Mouse (Mus musculus) heart, embryonic 12.5 days (tissue): Measurements from ENCODE around the gene Pgrmc2. TPM values are rescaled to one million over a fixed set of nuclear protein-coding genes. Genes with fewer than 3 reads are reported as not detected.
A peak's percentile ranks its signal among the peaks of the same experiment; 100 is the strongest.

Source experiments
- ATAC-seq: fragments of 200-750 bp; cut with Nextera tagmentation; 2 replicates; pipeline ENCODE4 v1.8.0; 2017; ENCODE audit warnings: moderate TSS enrichment, moderate library complexity; ENCODE audit not compliant: insufficient number of reproducible peaks, low FRiP score
- H3K27ac ChIP-seq: fragments of 300-500 bp; sonication (generic); 2 replicates; pipeline ENCODE4 v1.5.1; 2016; ENCODE audit warnings: mild to moderate bottlenecking, moderate library complexity; ENCODE audit not compliant: poor library complexity, severe bottlenecking
- H3K27me3 ChIP-seq: fragments of 300-500 bp; sonication (generic); replicated peaks from 2 replicates; pipeline ENCODE4 v1.6.1; 2016; ENCODE audit warnings: mild to moderate bottlenecking, moderate library complexity
- H3K36me3 ChIP-seq: fragments of 300-500 bp; sonication (generic); 2 replicates; pipeline ENCODE4 v1.6.1; 2016; ENCODE audit warnings: mild to moderate bottlenecking, moderate library complexity
- H3K4me1 ChIP-seq: fragments of 300-500 bp; sonication (generic); replicated peaks from 2 replicates; pipeline ENCODE4 v1.6.1; 2016; ENCODE audit warnings: mild to moderate bottlenecking
- H3K4me2 ChIP-seq: fragments of 300-500 bp; sonication (generic); 2 replicates; pipeline ENCODE4 v1.6.1; 2016; ENCODE audit warnings: mild to moderate bottlenecking, moderate library complexity
- H3K4me3 ChIP-seq: fragments of 300-500 bp; sonication (generic); 2 replicates; pipeline ENCODE4 v1.5.1; 2016; ENCODE audit warnings: mild to moderate bottlenecking
- H3K9ac ChIP-seq: fragments of 300-500 bp; sonication (generic); 2 replicates; pipeline ENCODE4 v1.6.1; 2016; ENCODE audit warnings: mild to moderate bottlenecking, moderate library complexity
- H3K9me3 ChIP-seq: fragments of 300-500 bp; sonication (generic); replicated peaks from 2 replicates; pipeline ENCODE4 v1.6.1; 2016; ENCODE audit warnings: mild to moderate bottlenecking, moderate library complexity
- WGBS: fragments of 180-500 bp; shearing (Covaris S2); methylation state at CpG from one replicate; pipeline ENCODE4 v1.1.7; 2016; 5-methylcytosine and 5-hydroxymethylcytosine counted together
- polyA plus RNA-seq: library from polyadenylated mRNA; unstranded; fragments of >200 nt; fragmentation: Nextera tagmentation; extraction: Ambion mirVana; gene quantifications from 2 replicates; pipeline ENCODE4 v1.2.1, GENCODE M21; 2016

Gene Pgrmc2
- polyA plus RNA-seq, 1 experiment from 2014 or later = 56.4 TPM

DNA sequence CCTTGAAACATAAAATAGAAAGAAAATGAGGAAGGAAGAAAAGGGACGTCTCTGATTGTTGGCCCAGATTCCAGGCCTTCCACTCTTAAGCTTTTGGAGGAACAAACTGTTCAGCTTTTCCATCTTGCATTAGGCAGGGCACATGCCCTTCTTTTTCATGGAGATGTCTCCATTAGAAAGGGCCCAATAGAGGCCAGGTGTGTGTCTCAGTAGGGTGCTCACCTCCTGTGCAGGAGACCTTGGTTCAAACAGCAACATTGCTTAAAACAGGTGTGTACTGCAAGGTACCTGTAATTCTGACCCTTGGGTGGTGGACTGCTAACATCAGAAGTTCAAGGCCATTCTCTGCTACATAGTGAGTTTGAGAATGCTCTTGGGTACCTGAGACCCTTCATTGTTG lies 16.8 kb upstream of the Pgrmc2 start:
- Histone ChIP-seq H3K4me1 (peaks cover 8% of the 10 kb centered on the region), H3K9ac (no peak overlapping the region), H3K4me3 (no peak overlapping the region), H3K27ac (no peak overlapping the region), H3K27me3 (no peaks in the 10 kb centered on the region), H3K4me2 (no peak overlapping the region), H3K9me3 (0 out of 2 replicates have a peak, but pooled peaks cover 8% of the 10 kb centered on the region), H3K36me3 (no peaks in the 10 kb centered on the region)
- ATAC-seq = no peak
- 58% methylated on average over 1 of the region's 1 CpGs for WGBS

DNA sequence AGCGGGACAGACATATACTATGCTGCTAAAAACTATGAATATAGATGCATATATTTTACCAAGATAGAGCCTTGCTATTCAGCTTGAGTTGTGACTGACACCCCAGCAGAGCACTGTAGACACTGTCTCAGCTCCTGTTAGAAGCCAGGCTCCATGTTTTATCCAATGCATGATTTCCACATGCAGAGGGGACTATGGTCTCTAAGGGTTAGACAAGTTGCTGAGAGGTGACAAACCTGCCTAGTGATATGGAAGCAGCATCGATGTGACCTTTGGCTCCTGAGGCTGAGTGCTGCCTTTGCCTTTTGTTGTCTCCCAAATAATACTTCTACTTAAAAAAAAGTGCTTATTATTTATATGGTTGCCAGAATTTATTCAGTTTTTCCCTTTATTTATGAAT lies 10.4 kb upstream of the Pgrmc2 start:
- Histone ChIP-seq H3K4me1 (no peaks in the 10 kb centered on the region; the same call in 1 of the 2 replicates), H3K27ac (no peak overlapping the region), H3K4me2 (no peak overlapping the region), H3K9ac (no peak overlapping the region), H3K9me3 (no peaks in the 10 kb centered on the region), H3K36me3 (no peaks in the 10 kb centered on the region), H3K27me3 (no peaks in the 10 kb centered on the region), H3K4me3 (no peak overlapping the region)
- WGBS = 78% methylated on average over 2 of the region's 2 CpGs
- ATAC-seq = no peak

DNA sequence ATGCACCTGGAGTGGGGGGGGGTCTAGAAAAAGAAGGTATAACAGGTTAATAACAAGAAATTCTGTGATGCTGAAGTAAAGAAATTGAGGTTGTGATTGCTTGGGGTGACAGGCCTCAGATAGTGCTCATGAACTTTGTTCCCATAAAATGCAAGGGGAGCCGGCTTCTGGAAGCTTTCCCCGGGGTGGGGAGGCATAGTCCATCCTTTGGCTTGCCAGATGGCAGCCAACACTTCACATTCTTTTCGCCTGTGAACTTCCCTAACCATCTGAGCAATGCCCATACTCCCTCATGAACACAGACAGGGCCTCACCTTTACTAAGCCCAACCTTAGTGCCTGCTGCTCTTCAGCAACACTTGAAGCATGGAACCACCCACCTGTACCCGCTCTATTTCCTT lies 9.5 kb upstream of the Pgrmc2 start:
- H3K27me3 ChIP-seq = no peaks in the 10 kb centered on the region
- no peaks in the 10 kb centered on the region for H3K9me3 ChIP-seq
- no peak overlapping the region for H3K4me2 ChIP-seq
- no peak overlapping the region for H3K4me3 ChIP-seq
- H3K4me1 ChIP-seq = no peaks in the 10 kb centered on the region; the same call in 1 of the 2 replicates
- no peaks in the 10 kb centered on the region for H3K36me3 ChIP-seq
- no peak overlapping the region for H3K9ac ChIP-seq
- WGBS = 79% methylated on average over 4 of the region's 4 CpGs
- ATAC-seq = no peak
- H3K27ac ChIP-seq = no peak overlapping the region

DNA sequence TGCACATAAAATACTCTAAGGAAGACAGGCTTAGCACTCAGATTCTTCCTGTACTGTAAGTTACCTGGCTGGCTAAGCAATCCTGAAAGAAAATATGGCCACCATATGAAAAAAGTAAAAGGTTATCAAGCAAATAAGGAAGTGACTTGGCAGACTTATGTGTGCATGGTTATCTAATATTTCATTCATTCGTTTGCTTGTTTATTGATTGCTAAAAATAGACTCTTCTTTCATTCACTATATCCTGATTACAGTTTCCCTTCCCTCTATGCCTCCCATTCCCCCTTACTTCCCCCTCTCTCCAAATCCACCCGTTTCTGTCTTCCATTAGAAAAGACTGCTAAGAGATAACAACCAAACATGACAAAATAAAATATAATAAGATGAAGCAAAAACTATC lies 8.0 kb upstream of the Pgrmc2 start:
- no peaks in the 10 kb centered on the region for H3K36me3 ChIP-seq
- no peak overlapping the region for H3K9ac ChIP-seq
- H3K27me3 ChIP-seq = no peaks in the 10 kb centered on the region
- no peaks in the 10 kb centered on the region for H3K9me3 ChIP-seq
- H3K27ac ChIP-seq = no peak overlapping the region
- no peak for ATAC-seq
- H3K4me2 ChIP-seq = no peak overlapping the region
- no peak overlapping the region for H3K4me3 ChIP-seq
- 63% methylated on average over 2 of the region's 2 CpGs for WGBS
- no peaks in the 10 kb centered on the region for H3K4me1 ChIP-seq

DNA sequence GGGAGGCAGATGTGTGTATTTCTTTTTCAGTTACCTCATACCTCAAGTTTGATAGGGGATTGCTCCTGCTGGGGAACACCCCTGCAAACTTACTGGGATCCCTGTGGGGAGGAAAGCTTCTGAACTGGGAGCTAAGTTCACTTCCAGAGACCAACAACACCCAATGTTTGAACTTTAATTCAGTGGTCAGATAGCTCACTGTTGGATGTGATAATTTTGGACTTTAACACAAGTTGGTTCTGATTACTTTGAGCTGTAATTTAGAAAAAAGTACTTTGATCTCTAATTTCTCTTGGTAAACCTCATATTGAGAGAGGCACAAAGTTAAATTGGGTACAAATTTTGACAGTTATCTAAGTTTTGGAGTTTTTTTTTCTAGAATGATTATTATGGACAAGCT lies 4.2 kb upstream of the Pgrmc2 start:
- no peaks in the 10 kb centered on the region for H3K9me3 ChIP-seq
- no peak overlapping the region for H3K4me2 ChIP-seq
- no peak overlapping the region for H3K9ac ChIP-seq
- H3K4me3 ChIP-seq = no peak overlapping the region
- no peaks in the 10 kb centered on the region for H3K27me3 ChIP-seq
- no peaks in the 10 kb centered on the region for H3K36me3 ChIP-seq
- ATAC-seq = no peak
- H3K4me1 ChIP-seq = 0 out of 2 replicates have a peak, but pooled peaks cover 2% of the 10 kb centered on the region
- no peak overlapping the region for H3K27ac ChIP-seq

DNA sequence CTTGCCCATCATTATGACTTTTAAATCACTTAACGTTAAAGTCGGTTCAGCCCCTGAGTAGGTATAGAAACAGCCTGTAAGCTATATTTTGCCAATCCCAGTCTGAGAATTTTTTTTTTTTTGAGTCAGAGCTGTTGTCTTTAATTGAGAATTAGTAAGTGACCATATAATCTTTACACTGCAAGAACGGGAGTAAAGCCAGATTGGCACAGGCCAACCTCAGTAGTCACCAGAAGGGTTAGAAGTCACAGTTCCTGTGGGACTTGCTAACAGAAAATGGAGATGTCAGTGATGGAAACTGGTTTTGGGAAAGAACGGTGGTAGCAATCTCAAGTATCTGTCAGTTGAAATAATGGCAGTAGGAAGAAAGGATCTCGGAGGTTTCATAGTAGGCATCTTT lies 1.6 kb upstream of the Pgrmc2 start:
- Histone ChIP-seq H3K4me1 (peaks cover 12% of the 10 kb centered on the region), H3K27ac (no peak overlapping the region), H3K4me2 (peak overlapping the region; percentile 79), H3K9me3 (no peaks in the 10 kb centered on the region), H3K36me3 (peaks cover 2% of the 10 kb centered on the region; the same call in 1 of the 2 replicates), H3K27me3 (no peaks in the 10 kb centered on the region), H3K4me3 (no peak overlapping the region), H3K9ac (no peak overlapping the region)
- no peak for ATAC-seq
- WGBS = 85% methylated on average over 5 of the region's 5 CpGs

DNA sequence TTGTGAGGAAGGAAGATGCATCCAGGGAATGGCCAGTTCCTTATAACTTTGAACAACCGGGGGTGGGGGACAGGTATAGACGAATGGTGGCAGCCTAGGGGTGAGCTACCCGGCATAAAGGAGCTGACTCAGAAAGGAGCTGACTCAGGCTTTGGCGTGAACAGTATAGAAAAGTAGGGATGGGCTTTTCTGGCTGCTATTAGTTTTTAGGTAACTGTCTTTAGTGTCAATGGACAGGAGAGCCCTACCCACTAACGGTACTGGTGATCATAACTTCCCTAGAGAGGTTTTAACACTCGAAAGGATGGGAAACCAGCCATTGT lies 905 bp upstream of the Pgrmc2 start:
- Histone ChIP-seq H3K4me3 (peak overlapping the region; percentile 97), H3K4me1 (peaks cover 12% of the 10 kb centered on the region), H3K9ac (peak overlapping the region; percentile 95), H3K9me3 (no peaks in the 10 kb centered on the region), H3K4me2 (peak overlapping the region; percentile 79), H3K27me3 (no peaks in the 10 kb centered on the region), H3K27ac (peak overlapping the region; percentile 96), H3K36me3 (peaks cover 5% of the 10 kb centered on the region; the same call in 1 of the 2 replicates)
- WGBS = 3% methylated on average over 6 of the region's 6 CpGs
- ATAC-seq = 0 out of 2 replicates have a peak, but pooled peaks have one; percentile 39

DNA sequence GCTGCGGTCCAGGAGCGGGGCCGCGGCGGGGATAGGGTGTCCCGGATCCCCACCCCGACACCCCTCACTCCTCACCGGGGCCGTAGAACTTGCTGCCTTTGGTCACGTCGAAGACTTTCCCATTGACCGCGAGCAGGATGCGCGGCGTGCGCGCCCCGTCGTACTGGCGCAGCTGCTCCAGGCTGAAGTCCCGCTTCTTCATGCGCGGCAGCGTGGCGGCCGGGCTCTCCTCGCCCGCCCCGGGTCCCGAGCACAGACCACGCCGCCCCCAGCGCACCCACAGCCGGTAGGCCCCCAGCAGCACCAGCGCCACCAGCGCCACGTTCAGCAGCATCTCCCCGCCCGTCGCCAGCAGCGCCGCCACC lies 344 bp downstream of the Pgrmc2 start:
- ATAC-seq = peak; percentile 37
- WGBS = 1% methylated on average over 41 of the region's 43 CpGs
- peak overlapping the region; percentile 96 for H3K9ac ChIP-seq
- peak overlapping the region; percentile 89 for H3K4me2 ChIP-seq
- H3K4me3 ChIP-seq = peak overlapping the region; percentile 97
- H3K27me3 ChIP-seq = no peaks in the 10 kb centered on the region
- no peaks in the 10 kb centered on the region for H3K9me3 ChIP-seq
- peaks cover 8% of the 10 kb centered on the region; the same call in 1 of the 2 replicates for H3K36me3 ChIP-seq
- peak overlapping the region; percentile 86 for H3K27ac ChIP-seq
- peaks cover 12% of the 10 kb centered on the region for H3K4me1 ChIP-seq

DNA sequence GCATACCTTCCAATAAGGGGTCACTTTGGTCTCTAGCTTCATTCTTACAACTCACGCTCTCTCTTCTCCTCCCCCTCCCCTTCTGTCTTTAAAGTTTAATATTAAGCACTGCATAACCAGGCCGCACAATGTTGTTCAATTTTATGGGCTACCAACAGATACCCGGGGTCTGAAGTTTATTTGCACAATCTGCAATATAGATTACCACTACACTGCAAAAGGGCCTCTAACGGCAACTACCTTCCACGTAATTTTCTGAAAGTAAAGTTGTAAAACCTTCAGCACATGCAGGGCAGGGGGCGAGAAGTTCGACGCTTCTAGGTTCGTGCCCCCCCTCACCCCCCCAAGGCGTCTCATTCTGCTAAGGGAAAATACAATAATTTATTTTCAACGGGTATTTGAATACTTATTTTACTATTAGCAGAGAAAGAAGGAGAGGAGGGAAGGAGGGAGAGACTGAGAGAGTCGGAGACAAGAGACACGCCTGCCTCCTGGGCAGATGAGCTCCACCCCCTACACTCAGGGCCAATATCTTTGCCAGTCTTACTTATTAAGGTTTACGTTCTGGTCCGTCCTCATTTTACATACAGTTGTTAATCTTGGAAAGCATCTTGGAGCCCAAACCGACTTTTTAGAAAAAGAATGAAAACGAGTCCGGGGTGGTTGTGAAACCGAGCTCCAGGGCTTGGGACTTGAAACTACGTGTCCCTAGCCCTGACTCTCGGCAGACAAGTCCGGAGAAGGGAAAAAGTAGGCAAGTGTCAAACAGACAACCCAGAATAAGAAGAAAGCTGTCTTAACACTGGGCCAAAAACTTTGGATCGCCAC lies 1.2 kb downstream of the Pgrmc2 start:
- H3K4me3 ChIP-seq = peak overlapping the region; percentile 97
- no peaks in the 10 kb centered on the region for H3K27me3 ChIP-seq
- peak overlapping the region; percentile 96 for H3K9ac ChIP-seq
- peak overlapping the region; percentile 89 for H3K4me2 ChIP-seq
- no peaks in the 10 kb centered on the region for H3K9me3 ChIP-seq
- 3% methylated on average over 23 of the region's 23 CpGs for WGBS
- H3K4me1 ChIP-seq = peaks cover 12% of the 10 kb centered on the region
- peaks cover 8% of the 10 kb centered on the region; the same call in 1 of the 2 replicates for H3K36me3 ChIP-seq
- H3K27ac ChIP-seq = peak overlapping the region; percentile 86
- no peak for ATAC-seq

DNA sequence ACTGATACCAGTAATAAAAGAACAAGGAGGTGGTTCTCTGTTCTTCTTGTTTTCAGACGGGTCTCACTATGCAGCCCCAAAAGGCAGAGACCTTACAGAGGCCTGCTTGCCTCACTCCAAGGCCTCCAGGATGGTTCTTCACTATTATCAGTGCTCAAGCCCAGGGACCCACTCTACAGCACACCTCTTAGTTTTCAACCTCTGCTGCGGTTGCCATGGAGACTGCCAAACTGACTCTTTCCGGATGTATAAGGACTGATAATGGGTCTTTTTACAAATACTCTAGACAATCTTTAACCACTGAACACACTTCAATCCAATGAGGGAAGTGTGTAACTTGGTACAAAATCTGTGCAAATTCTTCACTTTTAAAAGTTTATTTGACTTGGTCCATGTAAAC lies 2.1 kb downstream of the Pgrmc2 start:
- peak overlapping the region; percentile 59 for H3K4me2 ChIP-seq
- H3K4me1 ChIP-seq = peaks cover 15% of the 10 kb centered on the region
- 24% methylated on average over 3 of the region's 3 CpGs for WGBS
- no peaks in the 10 kb centered on the region for H3K27me3 ChIP-seq
- no peak for ATAC-seq
- H3K27ac ChIP-seq = no peak overlapping the region
- H3K4me3 ChIP-seq = peak overlapping the region; percentile 97
- no peaks in the 10 kb centered on the region for H3K9me3 ChIP-seq
- peaks cover 8% of the 10 kb centered on the region; the same call in 1 of the 2 replicates for H3K36me3 ChIP-seq
- peak overlapping the region; percentile 36; the same call in 1 of the 2 replicates for H3K9ac ChIP-seq

DNA sequence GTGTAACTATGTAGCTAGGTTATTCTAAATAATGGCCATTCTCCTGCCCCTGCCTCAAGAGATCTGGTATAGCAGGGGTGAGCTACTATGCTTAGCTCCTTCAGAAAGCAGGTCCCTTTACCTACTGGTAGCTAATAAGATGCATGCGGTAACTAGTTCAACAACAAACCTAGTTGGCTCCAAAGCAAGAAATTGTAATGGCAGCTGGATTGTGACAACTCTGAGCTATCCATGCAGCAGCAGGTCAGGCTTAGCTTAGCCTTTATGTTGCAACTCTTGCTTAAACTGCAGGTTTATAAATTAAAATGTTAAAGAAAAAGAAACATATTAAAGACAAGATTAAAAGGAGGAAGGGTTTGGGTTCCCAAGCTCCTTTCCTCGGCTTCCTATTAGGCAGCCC lies 4.2 kb downstream of the Pgrmc2 start:
- Histone ChIP-seq H3K36me3 (peaks cover 8% of the 10 kb centered on the region; the same call in 1 of the 2 replicates), H3K9ac (no peak overlapping the region), H3K4me2 (no peak overlapping the region), H3K4me1 (peaks cover 25% of the 10 kb centered on the region), H3K4me3 (no peak overlapping the region), H3K9me3 (no peaks in the 10 kb centered on the region), H3K27ac (no peak overlapping the region), H3K27me3 (no peaks in the 10 kb centered on the region)
- 96% methylated on average over 2 of the region's 2 CpGs for WGBS
- no peak for ATAC-seq
